Mouse (Mus musculus) midbrain, embryonic 16.5 days (tissue): ENCODE measurements around the gene Olfr473. TPM values are rescaled to one million over a fixed set of nuclear protein-coding genes. Genes with fewer than 3 reads are reported as not detected.
"Not testable (repeated sequence)": the region's sequence is repeated elsewhere in the genome, so short reads cannot be mapped to it uniquely, and the experiment has no call there.

Experiments used
- ATAC-seq: fragments of 200-750 bp; cut with Nextera tagmentation; 2 replicates; pipeline ENCODE4 v1.8.0; 2017; ENCODE audit warnings: moderate TSS enrichment
- H3K27ac ChIP-seq: fragments of 300-500 bp; sonication (generic); 2 replicates; pipeline ENCODE4 v1.5.1; 2014; ENCODE audit warnings: mild to moderate bottlenecking, low read length, mixed read lengths
- H3K27me3 ChIP-seq: fragments of 300-500 bp; sonication (generic); 2 replicates; pipeline ENCODE4 v1.6.1; 2014; ENCODE audit warnings: low read depth, low read length, mixed read lengths; ENCODE audit not compliant: control insufficient read depth, insufficient read depth
- H3K36me3 ChIP-seq: fragments of 300-500 bp; sonication (generic); 2 replicates; pipeline ENCODE4 v1.6.1; 2014; ENCODE audit warnings: mild to moderate bottlenecking, low read length, moderate library complexity, mixed read lengths; ENCODE audit not compliant: control insufficient read depth, insufficient read depth
- H3K4me1 ChIP-seq: fragments of 300-500 bp; sonication (generic); 2 replicates; pipeline ENCODE4 v1.6.1; 2014; ENCODE audit warnings: mild to moderate bottlenecking, low read length, mixed read lengths; ENCODE audit not compliant: control insufficient read depth, insufficient read depth
- H3K4me2 ChIP-seq: fragments of 300-500 bp; sonication (generic); 2 replicates; pipeline ENCODE4 v1.6.1; 2014; ENCODE audit warnings: mild to moderate bottlenecking, low read length, mixed read lengths
- H3K4me3 ChIP-seq: fragments of 300-500 bp; sonication (generic); 2 replicates; pipeline ENCODE4 v1.5.1; 2014; ENCODE audit warnings: low read depth, mild to moderate bottlenecking, low read length, moderate library complexity, mixed read lengths
- H3K9ac ChIP-seq: fragments of 300-500 bp; sonication (generic); 2 replicates; pipeline ENCODE4 v1.6.1; 2014; ENCODE audit warnings: low read depth, low read length, mixed read lengths
- H3K9me3 ChIP-seq: fragments of 300-500 bp; sonication (generic); replicated peaks from 2 replicates; pipeline ENCODE4 v1.6.1; 2014; ENCODE audit warnings: mild to moderate bottlenecking, low read length, mixed read lengths; ENCODE audit not compliant: control insufficient read depth, poor library complexity, severe bottlenecking
- WGBS: fragments of 180-500 bp; shearing (Covaris S2); extraction: QIAGEN DNeasy Blood & Tissue Kit; methylation state at CpG from one replicate; pipeline ENCODE4 v1.1.7; 2014; 5-methylcytosine and 5-hydroxymethylcytosine counted together
- polyA plus RNA-seq: library from polyadenylated mRNA; unstranded; fragments of >200 nt; fragmentation: Nextera tagmentation; extraction: Ambion mirVana; gene quantifications from 2 replicates; pipeline ENCODE4 v1.2.1, GENCODE M21; 2015

The Olfr473 gene
- polyA plus RNA-seq: not detected in 2 replicates

- 95% methylated on average over 1 of the region's 1 CpGs for WGBS
- ATAC-seq: no peak
Measured at GRCm38 (mm10) chr7:107930146-107930545, at the start of gene Olfr473. Gene Olfr473, plus strand, starts transcription at chr7:107930446.

GRCm38 (mm10) chr7:107897602-107898001, 32.6 kb upstream of the Olfr473 start, which contains the start of gene Olfr472:
Gene Olfr472, plus strand, starts transcription at chr7:107897902.
- Histone ChIP-seq H3K4me3 (no peak within 1 kb of the TSS), H3K9ac (no peak within 1 kb of the TSS), H3K4me1 (no peaks in the 10 kb centered on the region), H3K9me3 (no peaks in the 10 kb centered on the region), H3K4me2 (no peak within 1 kb of the TSS), H3K36me3 (no peaks in the 10 kb centered on the region), H3K27me3 (no peaks in the 10 kb centered on the region), H3K27ac (no peak within 1 kb of the TSS)
- ATAC-seq: no peak

More at GRCm38 (mm10) chr7:107930146-107930545, at the start of gene Olfr473:
- H3K27ac ChIP-seq: no peak within 1 kb of the TSS
- H3K27me3 ChIP-seq: no peaks in the 10 kb centered on the region
- no peak within 1 kb of the TSS for H3K9ac ChIP-seq
- H3K9me3 ChIP-seq: no peaks in the 10 kb centered on the region
- no peak within 1 kb of the TSS for H3K4me2 ChIP-seq
- no peaks in the 10 kb centered on the region for H3K4me1 ChIP-seq
- no peaks in the 10 kb centered on the region for H3K36me3 ChIP-seq
- H3K4me3 ChIP-seq: no peak within 1 kb of the TSS

- H3K9me3 ChIP-seq, H3K9ac ChIP-seq, H3K4me1 ChIP-seq, ATAC-seq, H3K27ac ChIP-seq, H3K36me3 ChIP-seq, H3K4me3 ChIP-seq, H3K27me3 ChIP-seq, H3K4me2 ChIP-seq: not testable (repeated sequence)
- 98% methylated on average over 12 of the region's 12 CpGs for WGBS
Measured at GRCm38 (mm10) chr7:107952539-107952938, 22.3 kb downstream of the Olfr473 start.

- H3K9me3 ChIP-seq: no peaks in the 10 kb centered on the region
- H3K4me2 ChIP-seq: no peak within 1 kb of the TSS
- H3K27me3 ChIP-seq: no peaks in the 10 kb centered on the region
- WGBS: 85% methylated on average over 1 of the region's 1 CpGs
- no peak within 1 kb of the TSS for H3K27ac ChIP-seq
- no peaks in the 10 kb centered on the region for H3K4me1 ChIP-seq
- H3K36me3 ChIP-seq: no peaks in the 10 kb centered on the region
- ATAC-seq: no peak
- no peak within 1 kb of the TSS for H3K4me3 ChIP-seq
- no peak within 1 kb of the TSS for H3K9ac ChIP-seq
Measured at GRCm38 (mm10) chr7:107954343-107954742, 24.1 kb downstream of the Olfr473 start, which contains the start of gene Olfr474. Gene Olfr474, plus strand, starts transcription at chr7:107954643.

- H3K9me3 ChIP-seq: no peaks in the 10 kb centered on the region
- H3K9ac ChIP-seq: no peak within 1 kb of the TSS
- no peak within 1 kb of the TSS for H3K4me2 ChIP-seq
- H3K27me3 ChIP-seq: no peaks in the 10 kb centered on the region
- no peak for ATAC-seq
- 55% methylated on average over 1 of the region's 1 CpGs for WGBS
- no peaks in the 10 kb centered on the region for H3K4me1 ChIP-seq
- H3K4me3 ChIP-seq: no peak within 1 kb of the TSS
- no peak within 1 kb of the TSS for H3K27ac ChIP-seq
- no peaks in the 10 kb centered on the region for H3K36me3 ChIP-seq
Measured at GRCm38 (mm10) chr7:107964503-107964902, 34.3 kb downstream of the Olfr473 start, which contains the start of gene Olfr476. Gene Olfr476, plus strand, starts transcription at chr7:107964803.

Other genes with a start within 250 kb of the Olfr473 start
- 0.30 TPM in 1 of 2 replicates, not detected in the other for gene Cyb5r2, start 172.4 kb upstream of the Olfr473 start, polyA plus RNA-seq
- not detected in 2 replicates for gene Ovch2, start 129.2 kb upstream of the Olfr473 start, polyA plus RNA-seq
- not detected in 2 replicates for gene Olfr467, start 118.2 kb upstream of the Olfr473 start, polyA plus RNA-seq
- not detected in 2 replicates for gene Olfr469, start 104.9 kb upstream of the Olfr473 start, polyA plus RNA-seq
- not detected in 2 replicates for gene Olfr470, start 83.0 kb upstream of the Olfr473 start, polyA plus RNA-seq
- not detected in 2 replicates for gene Olfr472, start 32.5 kb upstream of the Olfr473 start, polyA plus RNA-seq
- not detected in 2 replicates for gene Olfr474, start 24.2 kb downstream of the Olfr473 start, polyA plus RNA-seq
- gene Olfr476, start 34.4 kb downstream of the Olfr473 start, polyA plus RNA-seq: not detected in 2 replicates
- not detected in 2 replicates for gene Olfr477, start 56.2 kb downstream of the Olfr473 start, polyA plus RNA-seq
- gene Olfr478, start 103.5 kb downstream of the Olfr473 start, polyA plus RNA-seq: not detected in 2 replicates
- gene Olfr479, start 120.2 kb downstream of the Olfr473 start, polyA plus RNA-seq: not detected in 2 replicates
- gene Olfr480, start 136.9 kb downstream of the Olfr473 start, polyA plus RNA-seq: not detected in 2 replicates
- not detected in 2 replicates for gene Olfr481, start 149.4 kb downstream of the Olfr473 start, polyA plus RNA-seq
- gene Olfr482, start 167.1 kb downstream of the Olfr473 start, polyA plus RNA-seq: 0.08 and 0.10 TPM in 2 replicates
- gene Olfr483, start 170.4 kb downstream of the Olfr473 start, polyA plus RNA-seq: not detected in 2 replicates
- gene Olfr484, start 197.0 kb downstream of the Olfr473 start, polyA plus RNA-seq: not detected in 2 replicates
- gene Olfr485, start 229.4 kb downstream of the Olfr473 start, polyA plus RNA-seq: not detected in 2 replicates
- gene Olfr486, start 242.3 kb downstream of the Olfr473 start, polyA plus RNA-seq: not detected in 2 replicates